Mouse (Mus musculus): Measurements from ENCODE around the gene Nme9. TPM values are rescaled to one million over a fixed set of nuclear protein-coding genes. Genes with fewer than 3 reads are reported as not detected.

Nme9 gene
- not detected for polyA plus RNA-seq (2017; shearing (Covaris generic))

DNA sequence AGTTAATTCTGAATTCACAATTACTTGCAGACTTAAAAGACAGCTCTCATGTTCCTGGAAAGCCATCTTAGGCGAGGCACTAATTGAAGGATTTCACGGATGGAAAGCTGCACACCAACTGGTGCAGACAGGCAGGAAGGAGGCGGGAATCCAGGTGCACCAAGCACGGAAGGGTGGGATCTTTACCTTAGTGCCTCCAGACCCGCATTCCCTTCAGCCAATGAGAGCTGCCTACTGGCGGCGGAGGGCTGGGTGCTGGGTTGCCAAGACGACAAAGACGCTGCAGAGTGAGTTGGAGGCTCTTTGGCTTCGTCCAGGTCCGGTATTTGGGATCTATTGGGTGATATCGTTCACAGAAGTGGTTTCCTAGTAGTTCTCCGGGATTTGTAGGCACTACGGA is at the start of gene Nme9:
TSS of gene Nme9 (plus strand) at position 315 of the 400 bp plus-strand sequence.

DNA sequence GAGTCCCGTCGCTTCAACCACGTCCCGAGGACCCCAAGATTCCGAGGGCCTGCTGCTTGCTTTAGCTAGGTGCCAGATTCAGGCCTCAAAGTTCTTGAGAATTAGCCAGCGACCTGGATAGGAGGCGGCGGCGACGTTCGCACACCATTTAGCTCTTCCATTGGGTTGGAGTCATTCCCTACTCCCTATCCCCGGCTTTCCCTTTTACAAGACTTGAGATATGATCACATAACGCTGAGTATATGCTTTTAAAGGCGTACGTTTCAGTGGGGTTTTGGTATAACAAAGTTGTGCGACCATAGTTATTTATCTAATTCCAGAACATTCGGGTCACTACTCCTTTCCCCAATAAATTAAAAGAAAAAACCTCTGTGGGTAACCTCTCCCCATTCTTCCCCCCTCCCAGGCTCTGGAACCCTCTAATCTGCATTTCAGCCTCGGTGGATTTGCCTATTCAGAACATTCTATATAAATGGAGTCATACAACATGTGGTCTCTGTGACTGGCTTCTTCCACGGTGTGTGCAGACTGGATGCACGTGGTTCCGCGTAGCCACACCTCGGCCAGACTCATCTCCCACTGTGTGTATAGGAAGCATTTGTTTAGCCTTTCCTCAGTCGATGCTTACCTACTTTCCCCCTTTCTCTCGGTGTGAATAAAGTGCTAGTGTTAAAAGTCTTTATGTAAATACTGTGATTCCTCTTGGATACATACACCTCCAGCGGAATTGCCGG is 14.1 kb upstream of the Nme9 start, which contains the start of gene Mras:
TSS of gene Mras (minus strand) at position 351 of the 734 bp plus-strand sequence.

Other genes with a start within 250 kb of the Nme9 start
- gene Faiml, start 214.2 kb upstream of the Nme9 start, polyA plus RNA-seq (2017; shearing (Covaris generic)) = not detected
- 23.0 TPM for gene Cep70, start 208.1 kb upstream of the Nme9 start, polyA plus RNA-seq (2017; shearing (Covaris generic))
- 0.28 TPM for gene Esyt3, start 92.9 kb upstream of the Nme9 start, polyA plus RNA-seq (2017; shearing (Covaris generic))
- 0.06 TPM for gene Mras, start 14.1 kb upstream of the Nme9 start, polyA plus RNA-seq (2017; shearing (Covaris generic))
- 38.5 TPM for gene Armc8, start 117.4 kb downstream of the Nme9 start, polyA plus RNA-seq (2017; shearing (Covaris generic))
- gene Dbr1, start 124.3 kb downstream of the Nme9 start, polyA plus RNA-seq (2017; shearing (Covaris generic)) = 30.4 TPM
- gene A4gnt, start 161.0 kb downstream of the Nme9 start, polyA plus RNA-seq (2017; shearing (Covaris generic)) = not detected
- not detected for gene Dzip1l, start 178.0 kb downstream of the Nme9 start, polyA plus RNA-seq (2017; shearing (Covaris generic))